Mouse (Mus musculus): ENCODE data around the gene Sys1.

DNA sequence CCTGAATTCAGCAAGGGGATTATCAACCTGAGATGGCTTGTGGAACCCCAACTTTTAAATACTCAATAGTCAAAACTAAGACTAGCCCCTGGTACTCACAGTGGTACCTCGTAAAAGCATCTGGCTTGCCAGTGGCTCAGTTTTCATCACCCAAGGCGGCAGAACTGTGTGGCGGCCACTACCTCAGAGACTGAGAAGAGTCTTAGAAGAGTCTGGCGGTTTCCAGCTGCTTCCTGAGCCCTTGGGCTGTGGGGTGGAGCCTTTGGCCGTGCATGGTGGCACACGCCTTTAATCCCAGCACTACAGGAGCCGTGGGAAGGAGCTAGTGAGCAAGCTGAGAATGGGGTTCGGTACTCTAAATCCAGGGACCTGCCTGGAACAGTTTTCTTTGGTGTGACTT lies 65.5 kb downstream of the Sys1 start:
- TF ChIP-seq POLR2A (IDR thresholded peaks at IDR 0.05; ENCODE audit: control insufficient read depth, low read depth, low read length) (no peak), CTCF (IDR thresholded peaks at IDR 0.05; ENCODE audit: control insufficient read depth, insufficient read depth, insufficient replicate concordance, low read depth, low read length) (no peak)

Data from testis, adult 2 months (tissue).